Mouse (Mus musculus) mouse embryonic stem cell (cell line): ENCODE results near the gene Zfp12.

Source experiments
- in situ Hi-C, 2 experiments: fragments of 300-500 bp; cut with MboI; formaldehyde crosslinking; loops; 1 replicate in 1 of 2; 3 replicates in 1 of 2; pipeline ENCODE4 v1.14.3; 2019 to 2020; ENCODE audit warnings: low sequenced_read_pairs in 2 of 2, low pct_unique_long_range_greater_than_20kb in 1 of 2, mixed read lengths in 1 of 2; ENCODE audit not compliant: unreplicated experiment in 1 of 2

Zfp12 gene

DNA sequence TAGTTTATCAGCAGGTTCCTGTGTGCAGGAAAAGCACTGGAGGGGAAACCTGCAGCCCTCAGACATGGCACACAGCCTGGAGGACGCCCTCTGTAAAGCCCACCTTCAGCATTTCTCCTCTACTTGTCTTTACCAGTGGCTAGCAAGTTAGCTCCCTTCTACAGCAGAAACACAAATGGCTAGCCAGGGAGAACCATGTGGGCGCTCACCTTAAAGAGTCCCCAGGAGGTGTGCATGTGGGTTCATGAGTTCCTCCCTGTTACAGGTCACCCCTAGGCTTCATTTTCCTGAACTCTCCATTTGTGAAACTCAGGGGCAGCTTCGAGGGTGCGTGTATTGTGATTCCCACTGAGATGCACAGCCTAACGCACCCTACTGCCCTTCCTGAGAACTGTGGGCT is 20.8 kb downstream of the Zfp12 start:
- in situ Hi-C loops = no loop called here

DNA sequence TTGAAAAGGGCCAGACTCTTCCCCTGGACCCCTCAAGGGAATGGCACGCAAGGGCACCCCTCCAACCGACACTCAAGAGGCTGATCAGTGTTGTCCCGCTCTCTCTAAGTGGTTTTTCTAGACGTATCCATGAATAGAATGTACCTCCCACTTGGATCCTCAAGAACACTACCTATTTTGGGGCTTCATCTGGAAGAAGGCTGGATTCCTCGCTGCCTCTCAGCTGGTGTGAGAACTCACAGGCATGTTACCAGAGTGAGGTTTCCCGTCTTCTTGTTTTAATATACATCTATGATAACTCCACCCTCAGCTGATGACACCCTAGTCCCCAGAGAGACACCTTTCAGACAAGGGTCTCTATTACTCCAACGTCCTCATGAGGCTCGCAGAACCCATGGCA is 26.7 kb downstream of the Zfp12 start:
- in situ Hi-C loops = no loop called here

DNA sequence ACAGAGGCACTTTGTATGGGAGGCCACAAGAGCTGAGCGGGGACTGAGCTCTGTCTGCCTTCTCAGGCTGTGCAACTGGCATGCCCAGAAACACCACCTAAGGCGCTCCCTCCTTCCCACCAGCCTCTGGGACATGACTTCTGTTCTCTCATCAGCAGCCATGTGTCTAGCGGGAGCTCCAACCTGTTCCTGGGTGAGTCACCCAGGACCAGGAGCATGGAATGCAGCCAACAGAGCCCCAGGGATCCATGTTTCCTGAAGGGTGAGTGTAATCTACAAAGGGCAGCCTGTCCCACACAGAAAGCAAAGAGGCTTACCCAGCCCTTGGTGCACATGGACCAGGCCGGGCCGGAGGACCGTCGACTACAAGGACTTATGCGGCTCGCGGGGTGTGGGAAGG is 29.7 kb downstream of the Zfp12 start:
- in situ Hi-C loops = no loop called here

GRCm38 (mm10) chr5:143265409-143265808 is 30.4 kb downstream of the Zfp12 start:
- in situ Hi-C loops = no loop called here

DNA sequence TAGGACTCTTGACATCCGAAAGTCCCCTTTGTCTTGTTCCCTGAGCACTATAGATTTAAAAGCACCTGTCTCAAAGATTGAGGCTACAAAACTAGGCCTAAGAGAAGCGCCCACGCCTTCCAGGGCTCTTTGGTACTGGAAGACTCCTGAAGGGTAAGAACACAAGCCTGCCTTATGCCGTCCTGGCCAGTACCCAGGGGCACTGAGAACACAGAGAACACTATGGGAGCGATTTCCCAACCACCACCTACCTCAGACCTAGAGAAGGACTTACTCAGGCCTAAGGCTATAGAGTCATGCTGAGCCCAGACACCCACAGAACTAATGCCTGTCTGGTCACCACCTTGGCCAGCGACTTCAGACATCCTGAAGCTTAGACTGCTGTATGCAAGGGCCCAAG is 31.8 kb downstream of the Zfp12 start:
- in situ Hi-C loops = no loop called here

DNA sequence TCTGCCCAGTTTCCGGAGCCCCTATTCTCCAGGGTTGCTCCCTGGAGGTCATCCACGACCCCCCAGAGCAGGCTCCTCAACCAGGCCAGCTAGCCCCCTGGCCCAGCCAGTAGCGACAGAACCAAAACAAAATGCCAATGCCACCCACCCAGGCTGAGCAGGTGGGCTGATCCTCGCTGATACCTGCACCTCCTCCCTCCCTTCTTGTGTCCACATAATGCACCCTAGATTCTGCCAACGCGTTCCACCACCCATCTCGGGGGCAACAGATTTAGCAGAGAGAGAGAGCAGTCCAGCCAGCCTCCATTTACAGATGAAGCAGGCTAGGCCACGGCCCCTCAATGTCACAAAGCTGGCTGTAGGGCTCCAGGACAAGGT is 34.0 kb downstream of the Zfp12 start:
- in situ Hi-C loops = no loop called here

- in situ Hi-C loops = no loop called here
These were observed 34.6 kb downstream of the Zfp12 start, which contains the start of gene Zfp316 for GRCm38 (mm10) chr5:143269363-143270150. Gene Zfp316 (minus strand): TSS chr5:143270022.

GRCm38 (mm10) chr5:143270151-143270519 is 35.2 kb downstream of the Zfp12 start:
- in situ Hi-C loops = no loop called here

- in situ Hi-C loops = no loop called here
These were observed 36.7 kb downstream of the Zfp12 start for GRCm38 (mm10) chr5:143271642-143272041.

DNA sequence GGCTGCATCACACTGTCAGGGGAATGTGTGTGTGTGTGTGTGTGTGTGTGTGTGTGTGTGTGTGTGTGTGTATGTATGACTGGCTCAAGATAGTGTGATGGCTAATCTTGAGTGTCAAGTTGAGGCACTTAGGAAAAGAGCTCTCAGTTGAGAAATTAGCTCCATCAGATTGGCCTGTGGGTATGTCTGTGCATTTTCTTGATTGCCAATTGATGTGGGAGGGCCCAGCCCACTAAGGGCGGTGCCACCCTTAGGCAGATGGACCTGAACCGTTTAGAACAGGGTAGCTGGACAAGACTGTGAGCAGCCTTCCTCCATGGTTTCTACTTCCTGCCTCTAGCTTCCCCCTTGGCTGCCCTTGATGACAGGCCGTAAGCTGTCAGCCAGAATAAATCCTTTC is 37.1 kb downstream of the Zfp12 start:
- in situ Hi-C loops = no loop called here

GRCm38 (mm10) chr5:143272540-143273330 is 37.8 kb downstream of the Zfp12 start:
- in situ Hi-C loops = no loop called here

GRCm38 (mm10) chr5:143275761-143276160 is 40.8 kb downstream of the Zfp12 start:
- in situ Hi-C loops = loop anchor here in 1 of 2 experiments (25.0 kb wide), 2 partner anchors 88 to 338 kb away; partner anchors contain the start of genes Rbak and Spdye4b

GRCm38 (mm10) chr5:143279247-143279646 is 44.3 kb downstream of the Zfp12 start:
- in situ Hi-C loops = loop anchor here in 1 of 2 experiments (25.0 kb wide), 2 partner anchors 92 to 342 kb away; partner anchors contain the start of genes Rbak and Spdye4b

GRCm38 (mm10) chr5:143284762-143285161 is 49.8 kb downstream of the Zfp12 start:
- in situ Hi-C loops = loop anchor here in 1 of 2 experiments (25.0 kb wide), 2 partner anchors 97 to 347 kb away; partner anchors contain the start of genes Rbak and Spdye4b

GRCm38 (mm10) chr5:143287774-143288328 is 52.9 kb downstream of the Zfp12 start:
- in situ Hi-C loops = loop anchor here in 1 of 2 experiments (25.0 kb wide), 2 partner anchors 101 to 351 kb away; partner anchors contain the start of genes Rbak and Spdye4b

- in situ Hi-C loops = loop anchor here in 1 of 2 experiments (25.0 kb wide), 2 partner anchors 101 to 351 kb away; partner anchors contain the start of genes Rbak and Spdye4b
These were observed 53.5 kb downstream of the Zfp12 start for GRCm38 (mm10) chr5:143288378-143288911.

DNA sequence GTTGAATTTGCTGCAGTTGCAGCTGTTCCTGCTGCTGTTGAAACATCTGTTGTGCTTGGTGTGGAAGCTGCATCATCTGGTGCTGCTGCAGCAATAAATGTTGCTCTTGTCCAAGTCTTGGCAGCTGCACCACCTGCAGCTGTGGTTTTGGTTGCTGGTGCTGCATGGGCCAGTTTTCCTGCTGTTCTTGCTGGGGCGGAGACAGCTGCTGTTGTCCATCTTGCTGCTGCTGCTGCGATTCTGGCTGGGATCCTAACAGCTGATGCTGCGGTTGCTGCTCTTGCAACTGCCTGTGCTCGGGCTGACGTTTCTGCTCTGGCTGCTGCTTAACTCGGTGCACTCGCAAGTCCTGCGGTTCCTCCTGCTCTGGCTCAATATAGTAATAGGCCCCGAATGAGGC is 54.3 kb downstream of the Zfp12 start:
- in situ Hi-C loops = loop anchor here in 1 of 2 experiments (25.0 kb wide), 2 partner anchors 102 to 352 kb away; partner anchors contain the start of genes Rbak and Spdye4b

DNA sequence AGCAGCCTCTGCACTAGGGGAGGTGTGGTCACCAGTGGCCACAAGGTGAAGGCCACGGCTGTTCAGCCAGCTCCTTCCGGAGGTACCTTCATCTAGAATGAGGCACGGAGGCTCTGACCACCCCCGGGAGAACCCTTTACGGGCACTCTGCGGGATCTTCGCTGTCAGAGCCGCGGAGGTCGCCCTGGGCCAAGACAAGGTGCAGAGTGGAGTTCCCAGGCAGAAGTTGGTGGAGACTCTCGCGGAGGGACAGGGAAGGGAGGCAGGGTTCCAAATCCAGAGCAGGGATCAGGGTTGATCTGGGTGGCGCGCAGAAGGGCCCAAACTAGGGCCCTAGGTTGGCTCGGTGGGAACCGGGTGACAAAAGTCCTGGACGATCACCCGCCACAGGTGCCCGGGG is 57.9 kb downstream of the Zfp12 start:
- in situ Hi-C loops = loop anchor here (10.0 to 25.0 kb wide), 3 partner anchors 106 to 356 kb away; partner anchors contain the start of genes Rbak (in 1 of the 2) and Spdye4b (in 1 of the 2)
